ENCODE assay signal across 11 mouse cellular contexts in the genomic region with DNA sequence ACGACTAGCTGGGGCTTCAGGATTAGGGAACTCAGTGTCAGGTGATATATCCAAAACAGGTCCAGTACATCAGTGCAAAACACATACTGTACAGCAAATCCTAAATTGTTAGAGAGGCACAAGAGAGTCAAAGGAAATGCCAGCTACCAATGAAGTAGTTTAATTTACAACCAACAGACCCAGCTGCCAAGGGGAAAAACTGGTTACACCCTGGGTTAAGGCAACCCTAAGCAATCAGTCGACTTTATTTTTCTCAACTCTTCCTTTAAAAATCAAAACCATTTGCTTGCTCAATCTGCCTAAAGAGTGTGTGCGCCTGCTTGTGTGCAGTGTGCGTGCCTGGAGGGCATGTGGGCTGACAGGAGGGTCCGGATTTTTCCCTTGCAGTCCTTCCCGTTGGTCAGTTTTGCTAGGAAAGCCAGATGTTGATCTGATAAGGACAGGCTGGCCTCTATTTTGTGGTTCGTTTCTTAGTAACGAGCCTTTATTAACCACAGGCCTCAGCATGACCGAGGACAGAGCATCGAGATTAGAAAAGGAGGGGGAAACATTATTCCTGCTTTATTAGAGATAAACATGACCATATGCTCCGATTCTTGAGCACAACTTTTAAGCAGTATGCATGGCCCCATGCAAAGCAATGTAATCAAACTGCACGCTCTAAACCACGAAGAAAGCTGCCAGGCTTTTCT. TPM values are rescaled to one million over a fixed set of nuclear protein-coding genes. Genes with fewer than 3 reads are reported as not detected.
DNase-seq lines count a peak whose midpoint lies in the region; ATAC-seq lines count a peak whose summit lies in the region.
"Had no signal": no experiment of that assay in that cellular context is flagged by ENCODE, and none has a peak within 500 bp of the region (broad histone marks: within the 10 kb centered on the region; RNA-seq: fewer than 3 reads in every experiment).

No protein-coding gene starts in this region.

- no peaks in the 10 kb centered on the region for H3K9me3 ChIP-seq in hindbrain, embryonic 14.5 days (ENCODE audit: control insufficient read depth, low read length)
- no peaks in the 10 kb centered on the region for H3K9me3 ChIP-seq in hindbrain, embryonic 10.5 days
- H3K9me3 ChIP-seq in midbrain, embryonic 12.5 days, result no peaks in the 10 kb centered on the region
- H3K9me3 ChIP-seq in midbrain, embryonic 14.5 days (ENCODE audit: control insufficient read depth, low read length), result no peaks in the 10 kb centered on the region
- H3K9me3 ChIP-seq in embryonic facial prominence, embryonic 14.5 days (ENCODE audit: control insufficient read depth, low read length), result no peaks in the 10 kb centered on the region
- H3K9me3 ChIP-seq in neural tube, embryonic 15.5 days (replicated peaks), result no peaks in the 10 kb centered on the region
- H3K9me3 ChIP-seq: liver, embryonic 13.5 days; midbrain, embryonic 10.5 days had no signal

- H3K4me3 ChIP-seq in hindbrain, embryonic 14.5 days (replicated peaks; ENCODE audit: low read length), result no peak overlapping the region
- no peak overlapping the region for H3K4me3 ChIP-seq in hindbrain, embryonic 10.5 days
- H3K4me3 ChIP-seq in midbrain, embryonic 12.5 days, result no peak overlapping the region
- no peak overlapping the region for H3K4me3 ChIP-seq in midbrain, embryonic 14.5 days (replicated peaks; ENCODE audit: low read depth, low read length)
- H3K4me3 ChIP-seq in embryonic facial prominence, embryonic 14.5 days (ENCODE audit: low read depth, low read length), result no peak overlapping the region
- no peak overlapping the region for H3K4me3 ChIP-seq in neural tube, embryonic 15.5 days (replicated peaks)
- H3K4me3 ChIP-seq: liver, embryonic 13.5 days; midbrain, embryonic 10.5 days had no signal

- H3K9ac ChIP-seq in hindbrain, embryonic 14.5 days, result no peak overlapping the region
- no peak overlapping the region for H3K9ac ChIP-seq in midbrain, embryonic 12.5 days (replicated peaks)
- H3K9ac ChIP-seq in midbrain, embryonic 14.5 days (replicated peaks; ENCODE audit: low read length), result no peak overlapping the region
- H3K9ac ChIP-seq in embryonic facial prominence, embryonic 14.5 days (ENCODE audit: low read depth, low read length), result no peak overlapping the region
- H3K9ac ChIP-seq in neural tube, embryonic 15.5 days (replicated peaks), result no peak overlapping the region
- H3K9ac ChIP-seq: liver, embryonic 13.5 days had no signal

- no peak for DNase-seq in hindbrain, embryonic 14.5 days (ENCODE audit: low spot score)
- DNase-seq in hindbrain, embryonic 10.5 days (ENCODE audit: low spot score), result no peak
- DNase-seq in midbrain, embryonic 14.5 days, result no peak
- DNase-seq in embryonic facial prominence, embryonic 14.5 days (ENCODE audit: low spot score), result peak; percentile 84
- no peak for DNase-seq in heart, adult 8-10 months (ENCODE audit: low spot score)
- no peak for DNase-seq in gastrocnemius, postnatal 36 days
- DNase-seq: cerebellum, postnatal 10 days; liver, embryonic 13.5 days had no signal

- intact Hi-C loops in gastrocnemius, postnatal 36 days (cut with DNase I), result no loop called here

- H3K4me1 ChIP-seq in hindbrain, embryonic 14.5 days (replicated peaks; ENCODE audit: control insufficient read depth, insufficient read depth, low read length), result peaks cover 59% of the 10 kb centered on the region
- H3K4me1 ChIP-seq in hindbrain, embryonic 10.5 days (replicated peaks), result peaks cover 51% of the 10 kb centered on the region
- H3K4me1 ChIP-seq in midbrain, embryonic 12.5 days, result peaks cover 49% of the 10 kb centered on the region
- H3K4me1 ChIP-seq in midbrain, embryonic 14.5 days (ENCODE audit: control insufficient read depth, insufficient read depth, low read length), result peaks cover 43% of the 10 kb centered on the region
- H3K4me1 ChIP-seq in embryonic facial prominence, embryonic 14.5 days (ENCODE audit: control insufficient read depth, insufficient read depth, low read length), result peaks cover 45% of the 10 kb centered on the region
- peaks cover 65% of the 10 kb centered on the region for H3K4me1 ChIP-seq in neural tube, embryonic 15.5 days

- no peaks in the 10 kb centered on the region for H3K27me3 ChIP-seq in hindbrain, embryonic 14.5 days (ENCODE audit: control insufficient read depth, insufficient read depth, low read length)
- H3K27me3 ChIP-seq in hindbrain, embryonic 10.5 days (ENCODE audit: insufficient read depth, poor library complexity, severe bottlenecking), result no peaks in the 10 kb centered on the region
- no peaks in the 10 kb centered on the region for H3K27me3 ChIP-seq in midbrain, embryonic 12.5 days
- H3K27me3 ChIP-seq in midbrain, embryonic 14.5 days (ENCODE audit: control insufficient read depth, insufficient read depth, low read length), result no peaks in the 10 kb centered on the region
- H3K27me3 ChIP-seq in embryonic facial prominence, embryonic 14.5 days (replicated peaks; ENCODE audit: control insufficient read depth, insufficient read depth, low read length), result no peaks in the 10 kb centered on the region
- no peaks in the 10 kb centered on the region for H3K27me3 ChIP-seq in neural tube, embryonic 15.5 days (replicated peaks)
- H3K27me3 ChIP-seq: liver, embryonic 13.5 days had no signal

- H3K27ac ChIP-seq in hindbrain, embryonic 14.5 days, result peak overlapping the region; percentile 11; the same call in 1 of the 2 replicates
- H3K27ac ChIP-seq in hindbrain, embryonic 10.5 days, result no peak overlapping the region
- peak overlapping the region; percentile 49; the same call in 1 of the 2 replicates for H3K27ac ChIP-seq in midbrain, embryonic 12.5 days (replicated peaks)
- H3K27ac ChIP-seq in midbrain, embryonic 14.5 days (replicated peaks; ENCODE audit: low read depth, low read length), result no peak overlapping the region; the same call in 1 of the 2 replicates
- H3K27ac ChIP-seq in embryonic facial prominence, embryonic 14.5 days (replicated peaks; ENCODE audit: low read depth, low read length), result peak overlapping the region; percentile 73
- H3K27ac ChIP-seq in neural tube, embryonic 15.5 days (replicated peaks), result peak overlapping the region; percentile 37; the same call in 1 of the 2 replicates
- H3K27ac ChIP-seq: liver, embryonic 13.5 days; midbrain, embryonic 10.5 days had no signal

- WGBS in hindbrain, embryonic 14.5 days, result 59% methylated on average over 13 of the region's 13 CpGs
- WGBS in hindbrain, embryonic 10.5 days, result 72% methylated on average over 13 of the region's 13 CpGs
- 67% methylated on average over 13 of the region's 13 CpGs for whole genome bisulfite sequencing in midbrain, embryonic 12.5 days
- 66% methylated on average over 13 of the region's 13 CpGs for WGBS in midbrain, embryonic 14.5 days
- WGBS in embryonic facial prominence, embryonic 14.5 days, result 31% methylated on average over 13 of the region's 13 CpGs
- 51% methylated on average over 13 of the region's 13 CpGs for WGBS in neural tube, embryonic 15.5 days

- no peaks in the 10 kb centered on the region for H3K36me3 ChIP-seq in hindbrain, embryonic 14.5 days (replicated peaks; ENCODE audit: control insufficient read depth, insufficient read depth)
- peaks cover under 1% of the 10 kb centered on the region; the same call in 1 of the 2 replicates for H3K36me3 ChIP-seq in hindbrain, embryonic 10.5 days
- H3K36me3 ChIP-seq in midbrain, embryonic 12.5 days, result no peaks in the 10 kb centered on the region
- H3K36me3 ChIP-seq in midbrain, embryonic 14.5 days (ENCODE audit: control insufficient read depth, insufficient read depth, low read length), result no peaks in the 10 kb centered on the region
- H3K36me3 ChIP-seq in embryonic facial prominence, embryonic 14.5 days (ENCODE audit: control insufficient read depth, insufficient read depth, low read length), result no peaks in the 10 kb centered on the region
- no peaks in the 10 kb centered on the region for H3K36me3 ChIP-seq in neural tube, embryonic 15.5 days
- H3K36me3 ChIP-seq: midbrain, embryonic 10.5 days had no signal

- H3K4me2 ChIP-seq in hindbrain, embryonic 14.5 days (replicated peaks), result no peak overlapping the region
- no peak overlapping the region for H3K4me2 ChIP-seq in midbrain, embryonic 12.5 days (replicated peaks)
- H3K4me2 ChIP-seq in midbrain, embryonic 14.5 days (ENCODE audit: low read length), result no peak overlapping the region
- peak overlapping the region; percentile 11 for H3K4me2 ChIP-seq in embryonic facial prominence, embryonic 14.5 days (ENCODE audit: low read depth, low read length)
- H3K4me2 ChIP-seq in neural tube, embryonic 15.5 days, result no peak overlapping the region
- H3K4me2 ChIP-seq: liver, embryonic 13.5 days had no signal

- no peak for ATAC-seq in hindbrain, embryonic 14.5 days (ENCODE audit: low FRiP score)
- no peak for ATAC-seq in midbrain, embryonic 12.5 days (ENCODE audit: low FRiP score, low read depth)
- ATAC-seq in midbrain, embryonic 14.5 days (ENCODE audit: low FRiP score, low TSS enrichment), result no peak
- ATAC-seq in embryonic facial prominence, embryonic 14.5 days (ENCODE audit: low read depth), result peak; percentile 60
- no peak for ATAC-seq in neural tube, embryonic 15.5 days (ENCODE audit: low FRiP score)

RNA-seq across cellular contexts. Expression of a gene that starts 45.3 kb away (rescaled TPM):
- polyA plus RNA-seq in hindbrain, embryonic 14.5 days (2014; fragmentation: Nextera tagmentation; extraction: Ambion mirVana), result 25.1 and 26.8 TPM in 2 replicates
- polyA plus RNA-seq in hindbrain, embryonic 10.5 days (2016; fragmentation: Nextera tagmentation; extraction: Ambion mirVana), result 8.0 and 10.1 TPM in 2 replicates
- 13.7 and 14.9 TPM in 2 replicates for polyA plus RNA-seq in midbrain, embryonic 12.5 days (2016; fragmentation: Nextera tagmentation; extraction: Ambion mirVana)
- 17.8 and 21.5 TPM in 2 replicates for polyA plus RNA-seq in midbrain, embryonic 14.5 days (2014; fragmentation: Nextera tagmentation; extraction: Ambion mirVana)
- 14.2 and 14.5 TPM in 2 replicates for polyA plus RNA-seq in embryonic facial prominence, embryonic 14.5 days (2014; fragmentation: Nextera tagmentation; extraction: Ambion mirVana)
- polyA plus RNA-seq in neural tube, embryonic 15.5 days (2015; fragmentation: Nextera tagmentation; extraction: Ambion mirVana), result 15.6 TPM in 2 replicates
- total RNA-seq in heart, adult 8-10 months (2022), result 10 to 100 TPM; 25.5 to 43.7 (median 29.9) TPM
- 1 to 10 TPM; 4.8 to 5.1 TPM for total RNA-seq in gastrocnemius, postnatal 36 days (2021)

Comparison
In these comparisons a context has a peak if more than half of its experiments do, and no peak if none do; other contexts are left out.
1. H3K27ac ChIP-seq: peak in hindbrain, embryonic 14.5 days (single experiment), midbrain, embryonic 12.5 days (single experiment), embryonic facial prominence, embryonic 14.5 days (single experiment) and neural tube, embryonic 15.5 days (single experiment); none in hindbrain, embryonic 10.5 days (single experiment) and midbrain, embryonic 14.5 days (single experiment).